Mouse (Mus musculus) midbrain, postnatal 0 days (tissue): Measurements from ENCODE around the gene Smim10l1. TPM values are rescaled to one million over a fixed set of nuclear protein-coding genes. Genes with fewer than 3 reads are reported as not detected.
A peak's percentile ranks its signal among the peaks of the same experiment; 100 is the strongest.

Experiments
- ATAC-seq: fragments of 200-750 bp; cut with Nextera tagmentation; 2 replicates; pipeline ENCODE4 v1.8.0; 2017; ENCODE audit warnings: moderate number of reproducible peaks, mild to moderate bottlenecking, moderate TSS enrichment, moderate library complexity; ENCODE audit not compliant: low FRiP score
- DNase-seq: peaks from one replicate; pipeline ENCODE4 v3.0.0-alpha.2; 2015; ENCODE audit warnings: low spot score
- H3K27ac ChIP-seq: fragments of 300-500 bp; sonication (generic); 2 replicates; pipeline ENCODE4 v1.5.1; 2014; ENCODE audit warnings: low read depth, mild to moderate bottlenecking, low read length, mixed read lengths
- H3K27me3 ChIP-seq: fragments of 300-500 bp; sonication (generic); 2 replicates; pipeline ENCODE4 v1.6.1; 2014; ENCODE audit warnings: low read length, control low read depth, mixed read lengths; ENCODE audit not compliant: insufficient read depth
- H3K36me3 ChIP-seq: fragments of 300-500 bp; sonication (generic); 2 replicates; pipeline ENCODE4 v1.6.1; 2014; ENCODE audit warnings: low read length, control low read depth, mixed read lengths; ENCODE audit not compliant: insufficient read depth
- H3K4me1 ChIP-seq: fragments of 300-500 bp; sonication (generic); 2 replicates; pipeline ENCODE4 v1.6.1; 2014; ENCODE audit warnings: mild to moderate bottlenecking, control low read depth, antibody characterized with exemption, low read length, mixed read lengths; ENCODE audit not compliant: insufficient read depth
- H3K4me2 ChIP-seq: fragments of 300-500 bp; sonication (generic); 2 replicates; pipeline ENCODE4 v1.6.1; 2014; ENCODE audit warnings: low read depth, mild to moderate bottlenecking, low read length, mixed read lengths; ENCODE audit not compliant: poor library complexity, severe bottlenecking
- H3K4me3 ChIP-seq: fragments of 300-500 bp; sonication (generic); 2 replicates; pipeline ENCODE4 v1.5.1; 2014; ENCODE audit warnings: low read depth, mild to moderate bottlenecking, low read length, moderate library complexity
- H3K9ac ChIP-seq: fragments of 300-500 bp; sonication (generic); replicated peaks from 2 replicates; pipeline ENCODE4 v1.6.1; 2014; ENCODE audit warnings: mild to moderate bottlenecking, low read length, moderate library complexity, mixed read lengths; ENCODE audit not compliant: poor library complexity, severe bottlenecking
- H3K9me3 ChIP-seq: fragments of 300-500 bp; sonication (generic); 2 replicates; pipeline ENCODE4 v1.6.1; 2016; ENCODE audit warnings: low read length, control low read depth
- CTCF ChIP-seq: IDR thresholded peaks from 2 replicates; pipeline ENCODE4 v1.5.1; 2016; ENCODE audit warnings: antibody characterized with exemption, mild to moderate bottlenecking
- whole genome bisulfite sequencing: fragments of 180-500 bp; shearing (Covaris S2); extraction: QIAGEN DNeasy Blood & Tissue Kit; methylation state at CpG from one replicate; pipeline ENCODE4 v1.1.7; 2014; 5-methylcytosine and 5-hydroxymethylcytosine counted together
- polyA plus RNA-seq: library from polyadenylated mRNA; unstranded; fragments of >200 nt; fragmentation: Nextera tagmentation; extraction: Ambion mirVana; gene quantifications from 2 replicates; pipeline ENCODE4 v1.2.1, GENCODE M21; 2015
- total RNA-seq: library from RNA; depleted of rRNA; stranded (reverse); fragments of >200 nt; gene quantifications from 2 replicates; pipeline ENCODE4 v1.2.3, GENCODE M21; 2014; rRNA removed

The Smim10l1 gene
- total RNA-seq (185 and 229 TPM in 2 replicates), polyA plus RNA-seq (149 and 160 TPM in 2 replicates)

- no peaks in the 10 kb centered on the region for H3K4me1 ChIP-seq
- H3K4me2 ChIP-seq = peak within 1 kb of the TSS; percentile 53
- no peaks in the 10 kb centered on the region for H3K36me3 ChIP-seq
- H3K4me3 ChIP-seq = peak within 1 kb of the TSS; percentile 76
- no peaks in the 10 kb centered on the region for H3K9me3 ChIP-seq
- peak within 1 kb of the TSS; percentile 98 for H3K9ac ChIP-seq
- H3K27ac ChIP-seq = peak within 1 kb of the TSS; percentile 100
- no peaks in the 10 kb centered on the region for H3K27me3 ChIP-seq
- ATAC-seq = no peak
- TF ChIP-seq CTCF = no peak
- DNase-seq = no peak
These were observed at the start of gene Smim10l1 for GRCm38 (mm10) chr6:133104609-133104921. TSS of gene Smim10l1 (plus strand) at chr6:133104909.

DNA sequence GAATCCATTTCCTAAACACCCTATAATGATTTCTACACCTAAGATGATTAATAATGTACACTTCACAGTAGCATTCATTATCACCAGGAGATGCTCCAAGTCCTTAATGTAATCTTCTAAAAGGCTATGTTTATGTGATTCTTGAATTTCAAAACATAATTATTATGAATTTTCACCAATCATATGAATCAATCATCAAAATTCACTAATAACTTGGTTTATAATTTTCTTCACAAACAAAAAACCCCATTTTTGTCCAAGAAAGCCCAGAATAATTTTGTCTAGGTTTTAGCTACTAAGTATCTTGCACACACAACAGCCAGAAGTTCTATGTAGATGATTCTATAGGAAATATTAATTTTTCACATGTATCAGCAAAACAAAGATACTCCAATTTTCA, 49.0 kb upstream of the Smim10l1 start, which contains the start of gene Tas2r140:
Tas2r140 (minus strand) TSS at position 101 of the 400 bp plus-strand sequence.
- H3K27me3 ChIP-seq = no peaks in the 10 kb centered on the region
- H3K4me1 ChIP-seq = no peaks in the 10 kb centered on the region
- no peaks in the 10 kb centered on the region for H3K36me3 ChIP-seq
- no peak for TF ChIP-seq CTCF
- no peak within 1 kb of the TSS for H3K4me2 ChIP-seq
- no peak for ATAC-seq
- H3K9me3 ChIP-seq = no peaks in the 10 kb centered on the region
- no peak for DNase-seq
- no peak within 1 kb of the TSS for H3K4me3 ChIP-seq
- H3K27ac ChIP-seq = no peak within 1 kb of the TSS
- H3K9ac ChIP-seq = no peak within 1 kb of the TSS

- ATAC-seq = no peak
- Histone ChIP-seq H3K27ac (no peak overlapping the region), H3K27me3 (no peaks in the 10 kb centered on the region), H3K9me3 (no peaks in the 10 kb centered on the region), H3K9ac (no peak overlapping the region), H3K36me3 (no peaks in the 10 kb centered on the region), H3K4me2 (no peak overlapping the region), H3K4me1 (no peaks in the 10 kb centered on the region), H3K4me3 (no peak overlapping the region)
- no peak for TF ChIP-seq CTCF
- 79% methylated on average over 8 of the region's 8 CpGs for WGBS
- no peak for DNase-seq
These were observed 12.5 kb upstream of the Smim10l1 start for GRCm38 (mm10) chr6:133092226-133092625.

DNA sequence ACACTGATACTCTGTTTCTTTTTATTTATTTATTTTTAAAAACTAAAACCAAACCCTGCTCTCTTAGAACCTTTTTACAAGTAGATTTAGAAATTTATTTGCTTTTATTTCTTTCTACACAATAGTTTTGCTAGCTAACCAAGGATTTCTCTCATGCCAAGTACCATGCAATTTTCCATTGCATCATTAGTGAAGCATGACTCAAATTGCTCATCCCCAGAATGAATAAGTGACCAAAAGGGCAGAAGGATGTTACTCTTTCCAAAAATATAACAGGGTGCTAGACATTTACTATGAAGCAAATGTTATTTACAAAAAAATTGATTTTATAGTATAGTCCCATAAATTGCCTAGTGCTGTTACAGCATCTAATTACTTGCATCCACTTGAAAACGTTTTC, 2.3 kb upstream of the Smim10l1 start:
- Histone ChIP-seq H3K4me3 (no peak overlapping the region), H3K27ac (no peak overlapping the region), H3K9ac (no peak overlapping the region), H3K4me2 (no peak overlapping the region), H3K27me3 (no peaks in the 10 kb centered on the region), H3K9me3 (no peaks in the 10 kb centered on the region), H3K36me3 (no peaks in the 10 kb centered on the region), H3K4me1 (no peaks in the 10 kb centered on the region)
- WGBS = 56% methylated on average over 1 of the region's 1 CpGs
- no peak for DNase-seq
- no peak for TF ChIP-seq CTCF
- no peak for ATAC-seq

- Histone ChIP-seq H3K27me3 (no peaks in the 10 kb centered on the region), H3K4me2 (peak overlapping the region; percentile 53), H3K9ac (peak overlapping the region; percentile 98), H3K36me3 (no peaks in the 10 kb centered on the region), H3K4me1 (no peaks in the 10 kb centered on the region), H3K9me3 (no peaks in the 10 kb centered on the region), H3K4me3 (peak overlapping the region; percentile 76), H3K27ac (peak overlapping the region; percentile 100)
- under 1% methylated on average over 62 of the region's 62 CpGs for WGBS
- peak; percentile 11; the same call in 1 of the 2 replicates for TF ChIP-seq CTCF
- peak; percentile 93 for DNase-seq
- ATAC-seq = peak; percentile 98
These were observed 482 bp downstream of the Smim10l1 start for GRCm38 (mm10) chr6:133104922-133105859.

Other genes starting within 250 kb of the Smim10l1 start
- gene Tas2r116, start 249.5 kb upstream of the Smim10l1 start, total RNA-seq = not detected in 2 replicates
- not detected in 2 replicates for gene Tas2r116, start 249.5 kb upstream of the Smim10l1 start, polyA plus RNA-seq
- not detected in 2 replicates for gene Tas2r110, start 236.9 kb upstream of the Smim10l1 start, total RNA-seq
- not detected in 2 replicates for gene Tas2r110, start 236.9 kb upstream of the Smim10l1 start, polyA plus RNA-seq
- not detected in 2 replicates for gene Tas2r113, start 211.9 kb upstream of the Smim10l1 start, total RNA-seq
- not detected in 2 replicates for gene Tas2r113, start 211.9 kb upstream of the Smim10l1 start, polyA plus RNA-seq
- gene Tas2r125, start 195.3 kb upstream of the Smim10l1 start, total RNA-seq = not detected in 2 replicates
- not detected in 2 replicates for gene Tas2r125, start 195.3 kb upstream of the Smim10l1 start, polyA plus RNA-seq
- not detected in 2 replicates for gene Tas2r129, start 153.8 kb upstream of the Smim10l1 start, total RNA-seq
- gene Tas2r129, start 153.8 kb upstream of the Smim10l1 start, polyA plus RNA-seq = not detected in 2 replicates
- not detected in 2 replicates for gene Tas2r131, start 147.0 kb upstream of the Smim10l1 start, total RNA-seq
- not detected in 2 replicates for gene Tas2r131, start 147.0 kb upstream of the Smim10l1 start, polyA plus RNA-seq
- not detected in 2 replicates for gene Tas2r109, start 123.9 kb upstream of the Smim10l1 start, total RNA-seq
- not detected in 2 replicates for gene Tas2r109, start 123.9 kb upstream of the Smim10l1 start, polyA plus RNA-seq
- gene Tas2r103, start 67.8 kb upstream of the Smim10l1 start, total RNA-seq = not detected in 2 replicates
- not detected in 2 replicates for gene Tas2r103, start 67.8 kb upstream of the Smim10l1 start, polyA plus RNA-seq
- gene Tas2r140, start 49.1 kb upstream of the Smim10l1 start, total RNA-seq = not detected in 2 replicates
- not detected in 2 replicates for gene Tas2r140, start 49.1 kb upstream of the Smim10l1 start, polyA plus RNA-seq
- gene 5530400C23Rik, start 187.3 kb downstream of the Smim10l1 start, total RNA-seq = not detected in 2 replicates
- gene 5530400C23Rik, start 187.3 kb downstream of the Smim10l1 start, polyA plus RNA-seq = not detected in 2 replicates